Mouse (Mus musculus): ENCODE data around the gene Rft1. TPM values are rescaled to one million over a fixed set of nuclear protein-coding genes. Genes with fewer than 3 reads are reported as not detected.
A peak's percentile ranks its signal among the peaks of the same experiment; 100 is the strongest.
"Not testable (repeated sequence)": the region's sequence is repeated elsewhere in the genome, so short reads cannot be mapped to it uniquely, and the experiment has no call there.

Gene Rft1
- polyA plus RNA-seq, 1 experiment from 2014 or later, result 9.2 TPM

- Histone ChIP-seq H3K27ac (ENCODE audit: low read depth, low read length) (no peak overlapping the region), H3K27me3 (replicated peaks; ENCODE audit: control insufficient read depth, insufficient read depth, low read length) (no peaks in the 10 kb centered on the region), H3K9me3 (ENCODE audit: control insufficient read depth, low read length) (no peaks in the 10 kb centered on the region), H3K4me2 (ENCODE audit: low read length) (no peak overlapping the region), H3K9ac (ENCODE audit: low read depth, low read length) (no peak overlapping the region), H3K4me1 (ENCODE audit: control insufficient read depth, insufficient read depth, low read depth, low read length) (no peaks in the 10 kb centered on the region), H3K4me3 (ENCODE audit: low read length) (no peak overlapping the region), H3K36me3 (ENCODE audit: control insufficient read depth, insufficient read depth, low read length) (no peaks in the 10 kb centered on the region)
- no peak for ATAC-seq
- WGBS, result 86% methylated on average over 8 of the region's 8 CpGs
Measured at GRCm38 (mm10) chr14:30704098-30704855, 50.1 kb downstream of the Rft1 start.

- H3K27me3 ChIP-seq (replicated peaks; ENCODE audit: control insufficient read depth, insufficient read depth, low read length), result no peaks in the 10 kb centered on the region
- peaks cover 2% of the 10 kb centered on the region; the same call in 1 of the 2 replicates for H3K4me1 ChIP-seq (ENCODE audit: control insufficient read depth, insufficient read depth, low read depth, low read length)
- H3K9ac ChIP-seq (ENCODE audit: low read depth, low read length), result no peak overlapping the region
- no peak overlapping the region for H3K4me2 ChIP-seq (ENCODE audit: low read length)
- H3K36me3 ChIP-seq (ENCODE audit: control insufficient read depth, insufficient read depth, low read length), result no peaks in the 10 kb centered on the region
- WGBS, result 88% methylated on average over 2 of the region's 2 CpGs
- H3K4me3 ChIP-seq (ENCODE audit: low read length), result no peak overlapping the region
- no peak overlapping the region for H3K27ac ChIP-seq (ENCODE audit: low read depth, low read length)
- no peaks in the 10 kb centered on the region for H3K9me3 ChIP-seq (ENCODE audit: control insufficient read depth, low read length)
- no peak for ATAC-seq
Measured at GRCm38 (mm10) chr14:30711892-30712291, 57.7 kb downstream of the Rft1 start.

- Histone ChIP-seq H3K4me3 (ENCODE audit: low read length) (no peak overlapping the region), H3K9ac (ENCODE audit: low read depth, low read length) (no peak overlapping the region), H3K4me2 (ENCODE audit: low read length) (no peak overlapping the region), H3K27me3 (replicated peaks; ENCODE audit: control insufficient read depth, insufficient read depth, low read length) (no peaks in the 10 kb centered on the region), H3K9me3 (ENCODE audit: control insufficient read depth, low read length) (no peaks in the 10 kb centered on the region), H3K4me1 (ENCODE audit: control insufficient read depth, insufficient read depth, low read depth, low read length) (peaks cover 8% of the 10 kb centered on the region), H3K27ac (ENCODE audit: low read depth, low read length) (no peak overlapping the region), H3K36me3 (ENCODE audit: control insufficient read depth, insufficient read depth, low read length) (no peaks in the 10 kb centered on the region)
- no peak for ATAC-seq
- WGBS, result 78% methylated on average over 1 of the region's 1 CpGs
Measured at GRCm38 (mm10) chr14:30713769-30714168, 59.6 kb downstream of the Rft1 start.

- peak within 1 kb of the TSS; percentile 94 for H3K27ac ChIP-seq (ENCODE audit: low read depth, low read length)
- peak; percentile 61 for ATAC-seq
- H3K4me2 ChIP-seq (ENCODE audit: low read length), result peak within 1 kb of the TSS; percentile 80
- no peaks in the 10 kb centered on the region for H3K36me3 ChIP-seq (ENCODE audit: control insufficient read depth, insufficient read depth, low read length)
- WGBS, result 3% methylated on average over 58 of the region's 87 CpGs
- H3K9ac ChIP-seq (ENCODE audit: low read depth, low read length), result peak within 1 kb of the TSS; percentile 89
- peaks cover 8% of the 10 kb centered on the region for H3K4me1 ChIP-seq (ENCODE audit: control insufficient read depth, insufficient read depth, low read depth, low read length)
- H3K4me3 ChIP-seq (ENCODE audit: low read length), result peak within 1 kb of the TSS; percentile 93
- H3K9me3 ChIP-seq (ENCODE audit: control insufficient read depth, low read length), result no peaks in the 10 kb centered on the region
- H3K27me3 ChIP-seq (replicated peaks; ENCODE audit: control insufficient read depth, insufficient read depth, low read length), result no peaks in the 10 kb centered on the region
Measured at GRCm38 (mm10) chr14:30714799-30715617, 60.8 kb downstream of the Rft1 start, which contains the start of gene Sfmbt1. TSS of gene Sfmbt1 (plus strand) at chr14:30714849.

- Histone ChIP-seq H3K36me3 (ENCODE audit: control insufficient read depth, insufficient read depth, low read length) (no peaks in the 10 kb centered on the region), H3K9me3 (ENCODE audit: control insufficient read depth, low read length) (no peaks in the 10 kb centered on the region), H3K9ac (ENCODE audit: low read depth, low read length) (peak overlapping the region; percentile 89), H3K27ac (ENCODE audit: low read depth, low read length) (peak overlapping the region; percentile 94), H3K4me1 (ENCODE audit: control insufficient read depth, insufficient read depth, low read depth, low read length) (peaks cover 8% of the 10 kb centered on the region), H3K4me3 (ENCODE audit: low read length) (peak overlapping the region; percentile 93), H3K4me2 (ENCODE audit: low read length) (peak overlapping the region; percentile 80), H3K27me3 (replicated peaks; ENCODE audit: control insufficient read depth, insufficient read depth, low read length) (no peaks in the 10 kb centered on the region)
- peak; percentile 88 for ATAC-seq
- WGBS, result under 1% methylated on average over 59 of the region's 68 CpGs
Measured at GRCm38 (mm10) chr14:30715618-30716050, 61.5 kb downstream of the Rft1 start.

GRCm38 (mm10) chr14:30716051-30716952, 62.1 kb downstream of the Rft1 start:
- H3K4me1 ChIP-seq (ENCODE audit: control insufficient read depth, insufficient read depth, low read depth, low read length), result peaks cover 8% of the 10 kb centered on the region
- WGBS, result under 1% methylated on average over 67 of the region's 106 CpGs
- peak overlapping the region; percentile 93 for H3K4me3 ChIP-seq (ENCODE audit: low read length)
- peak overlapping the region; percentile 94 for H3K27ac ChIP-seq (ENCODE audit: low read depth, low read length)
- H3K9ac ChIP-seq (ENCODE audit: low read depth, low read length), result peak overlapping the region; percentile 89
- no peaks in the 10 kb centered on the region for H3K36me3 ChIP-seq (ENCODE audit: control insufficient read depth, insufficient read depth, low read length)
- ATAC-seq, result peak; percentile 66
- peak overlapping the region; percentile 80 for H3K4me2 ChIP-seq (ENCODE audit: low read length)
- H3K9me3 ChIP-seq (ENCODE audit: control insufficient read depth, low read length), result no peaks in the 10 kb centered on the region
- no peaks in the 10 kb centered on the region for H3K27me3 ChIP-seq (replicated peaks; ENCODE audit: control insufficient read depth, insufficient read depth, low read length)

GRCm38 (mm10) chr14:30716953-30717285, 62.8 kb downstream of the Rft1 start:
- H3K9me3 ChIP-seq (ENCODE audit: control insufficient read depth, low read length), result no peaks in the 10 kb centered on the region
- H3K27me3 ChIP-seq (replicated peaks; ENCODE audit: control insufficient read depth, insufficient read depth, low read length), result no peaks in the 10 kb centered on the region
- no peaks in the 10 kb centered on the region for H3K36me3 ChIP-seq (ENCODE audit: control insufficient read depth, insufficient read depth, low read length)
- H3K9ac ChIP-seq (ENCODE audit: low read depth, low read length), result peak overlapping the region; percentile 89
- peak overlapping the region; percentile 93 for H3K4me3 ChIP-seq (ENCODE audit: low read length)
- 5% methylated on average over 7 of the region's 7 CpGs for WGBS
- ATAC-seq, result no peak
- H3K4me1 ChIP-seq (ENCODE audit: control insufficient read depth, insufficient read depth, low read depth, low read length), result peaks cover 8% of the 10 kb centered on the region
- no peak overlapping the region; the same call in 1 of the 2 replicates for H3K27ac ChIP-seq (ENCODE audit: low read depth, low read length)
- peak overlapping the region; percentile 80 for H3K4me2 ChIP-seq (ENCODE audit: low read length)

- H3K36me3 ChIP-seq (ENCODE audit: control insufficient read depth, insufficient read depth, low read length); H3K27ac ChIP-seq (ENCODE audit: low read depth, low read length); H3K4me2 ChIP-seq (ENCODE audit: low read length); H3K9ac ChIP-seq (ENCODE audit: low read depth, low read length); ATAC-seq; H3K4me1 ChIP-seq (ENCODE audit: control insufficient read depth, insufficient read depth, low read depth, low read length); H3K27me3 ChIP-seq (replicated peaks; ENCODE audit: control insufficient read depth, insufficient read depth, low read length); H3K4me3 ChIP-seq (ENCODE audit: low read length); H3K9me3 ChIP-seq (ENCODE audit: control insufficient read depth, low read length): not testable (repeated sequence)
- WGBS, result 90% methylated on average over 1 of the region's 1 CpGs
Measured at GRCm38 (mm10) chr14:30718696-30719095, 64.5 kb downstream of the Rft1 start.

All from hindbrain, embryonic 16.5 days (tissue).